Comparison of ENCODE assay signal across 22 mouse cellular contexts in genomic region chr10:86952696-86953095, GRCm38 (mm10). TPM values are rescaled to one million over a fixed set of nuclear protein-coding genes. Genes with fewer than 3 reads are reported as not detected.
A peak's percentile ranks its signal among the peaks of the same experiment; 100 is the strongest.
DNase-seq lines count a peak whose midpoint lies in the region; ATAC-seq and TF ChIP-seq lines count a peak whose summit lies in the region.
"Had no signal": no experiment of that assay in that cellular context is flagged by ENCODE, and none has a peak within 500 bp of the region (broad histone marks: within the 10 kb centered on the region; RNA-seq: fewer than 3 reads in every experiment).

No protein-coding gene starts in this region.

- H3K79me2 ChIP-seq in MEL (ENCODE audit: control insufficient read depth, insufficient read depth, low read length, poor library complexity) = no peaks in the 10 kb centered on the region

- no peak for TF ChIP-seq POLR2A in MEL (IDR thresholded peaks at IDR 0.05; ENCODE audit: control insufficient read depth in 1 of 2, insufficient read depth in 1 of 2, low read depth in 1 of 2, low read length in 2 of 2, poor library complexity in 1 of 2)

- H3K4me3 ChIP-seq in heart, embryonic 10.5 days = no peak overlapping the region
- no peak overlapping the region for H3K4me3 ChIP-seq in liver, postnatal 0 days (ENCODE audit: low read depth, low read length)
- H3K4me3 ChIP-seq in MEL (ENCODE audit: control insufficient read depth in 1 of 2, insufficient read depth in 1 of 2, low read depth in 2 of 2, low read length in 2 of 2) = no peak overlapping the region
- H3K4me3 ChIP-seq: embryonic facial prominence, embryonic 12.5 days; lung, embryonic 15.5 days; myocyte; neural tube, embryonic 13.5 days had no signal

- no peak overlapping the region for H3K9ac ChIP-seq in liver, postnatal 0 days (replicated peaks)
- no peak overlapping the region for H3K9ac ChIP-seq in MEL (ENCODE audit: control insufficient read depth, low read depth, low read length, poor library complexity, severe bottlenecking)
- H3K9ac ChIP-seq: embryonic facial prominence, embryonic 12.5 days; lung, embryonic 15.5 days; neural tube, embryonic 13.5 days had no signal

- no peak overlapping the region for H3K4me2 ChIP-seq in liver, postnatal 0 days (ENCODE audit: low read depth, low read length)
- H3K4me2 ChIP-seq: embryonic facial prominence, embryonic 12.5 days; liver, embryonic 11.5 days; lung, embryonic 15.5 days; neural tube, embryonic 13.5 days had no signal

- no peak overlapping the region for H3K27ac ChIP-seq in heart, embryonic 10.5 days
- H3K27ac ChIP-seq in liver, postnatal 0 days (ENCODE audit: low read depth) = no peak overlapping the region
- no peak overlapping the region for H3K27ac ChIP-seq in MEL (ENCODE audit: control insufficient read depth, low read depth, low read length)
- H3K27ac ChIP-seq: embryonic facial prominence, embryonic 12.5 days; lung, embryonic 15.5 days; neural tube, embryonic 13.5 days had no signal

- TF ChIP-seq RAD21 in MEL (IDR thresholded peaks at IDR 0.05; ENCODE audit: low read depth, low read length) = peak; percentile 4; the same call in 1 of the 2 replicates

- H3K9me3 ChIP-seq in heart, embryonic 10.5 days = no peaks in the 10 kb centered on the region
- H3K9me3 ChIP-seq in liver, postnatal 0 days (ENCODE audit: low read length) = no peaks in the 10 kb centered on the region
- no peaks in the 10 kb centered on the region for H3K9me3 ChIP-seq in MEL (replicated peaks; ENCODE audit: insufficient read depth, low read length)
- H3K9me3 ChIP-seq: embryonic facial prominence, embryonic 12.5 days; lung, embryonic 15.5 days; neural tube, embryonic 13.5 days had no signal

- peaks cover 6% of the 10 kb centered on the region for H3K27me3 ChIP-seq in heart, embryonic 10.5 days (ENCODE audit: insufficient read depth, poor library complexity, severe bottlenecking)
- H3K27me3 ChIP-seq in liver, postnatal 0 days (ENCODE audit: insufficient read depth, low read length) = no peaks in the 10 kb centered on the region
- no peaks in the 10 kb centered on the region for H3K27me3 ChIP-seq in MEL (ENCODE audit: control insufficient read depth in 1 of 2, insufficient read depth in 2 of 2, low read length in 2 of 2)
- H3K27me3 ChIP-seq: embryonic facial prominence, embryonic 12.5 days; lung, embryonic 15.5 days; neural tube, embryonic 13.5 days had no signal

- H3K4me1 ChIP-seq in heart, embryonic 10.5 days = no peaks in the 10 kb centered on the region
- no peaks in the 10 kb centered on the region for H3K4me1 ChIP-seq in liver, postnatal 0 days (ENCODE audit: insufficient read depth)
- H3K4me1 ChIP-seq in MEL (ENCODE audit: control insufficient read depth in 1 of 2, insufficient read depth in 2 of 2, low read length in 2 of 2) = peaks cover 17 to 20% of the 10 kb centered on the region in 2 experiments
- H3K4me1 ChIP-seq: embryonic facial prominence, embryonic 12.5 days; lung, embryonic 15.5 days; neural tube, embryonic 13.5 days had no signal

- 64% methylated on average over 1 of the region's 1 CpGs for WGBS in heart, embryonic 10.5 days
- 57% methylated on average over 1 of the region's 1 CpGs for WGBS in liver, postnatal 0 days (ENCODE audit: insufficient replicate concordance)

- TF ChIP-seq CTCF in liver, postnatal 0 days (IDR thresholded peaks at IDR 0.05; ENCODE audit: low read depth) = peak; percentile 32; the same call in 1 of the 2 replicates
- TF ChIP-seq CTCF in MEL (IDR thresholded peaks at IDR 0.05 in 2 of 3, conservative IDR thresholded peaks at IDR 0.05 in 1 of 3; ENCODE audit: control insufficient read depth in 1 of 3, insufficient read depth in 1 of 3, low read depth in 2 of 3, low read length in 3 of 3, poor library complexity in 1 of 3, severe bottlenecking in 1 of 3) = peak in 2 of 3 experiments; percentile 16 to 23; a peak in 2 of 6 replicates

- peak; percentile 45 for DNase-seq in heart, embryonic 10.5 days (ENCODE audit: low spot score)
- DNase-seq in heart, postnatal 4 days = no peak
- DNase-seq in liver, postnatal 0 days = no peak
- DNase-seq in liver = no peak
- peak; percentile 41 for DNase-seq in MEL (ENCODE audit: low read depth, low spot score)
- no peak for DNase-seq in T-cell, adult 2 months (ENCODE audit: low spot score)
- no peak for DNase-seq in thymus, postnatal 0 days (ENCODE audit: low spot score)
- DNase-seq: adrenal gland, adult 8-10 months; cerebellum, adult 18-20 months; cerebellum, postnatal 25 days; kidney, adult 18-20 months; lung, postnatal 4 days; midbrain, embryonic 14.5 days; right cerebral cortex, postnatal 4 days had no signal

- no peak for TF ChIP-seq EP300 in liver, postnatal 0 days (IDR thresholded peaks at IDR 0.05; ENCODE audit: low read depth)
- no peak for TF ChIP-seq EP300 in MEL (IDR thresholded peaks at IDR 0.05; ENCODE audit: low read depth in 1 of 2, low read length in 2 of 2)

- no peak for ATAC-seq in liver, postnatal 0 days
- ATAC-seq: activated CD4-positive, CD25-positive, alpha-beta regulatory T cell, adult 4 months had no signal

- no peaks in the 10 kb centered on the region for H3K36me3 ChIP-seq in heart, embryonic 10.5 days
- H3K36me3 ChIP-seq in liver, postnatal 0 days (replicated peaks; ENCODE audit: insufficient read depth, low read length) = no peaks in the 10 kb centered on the region
- H3K36me3 ChIP-seq in MEL (ENCODE audit: control insufficient read depth in 1 of 2, insufficient read depth in 2 of 2, low read length in 2 of 2) = peaks cover 0 to 27% of the 10 kb centered on the region in 2 experiments; a peak in 2 of 4 replicates
- H3K36me3 ChIP-seq: embryonic facial prominence, embryonic 12.5 days; lung, embryonic 15.5 days; neural tube, embryonic 13.5 days had no signal

TF ChIP-seq in MEL, 35 proteins besides CTCF, POLR2A, EP300 and RAD21:
- TF ChIP-seq MYB (IDR thresholded peaks at IDR 0.05; ENCODE audit: low read depth, low read length) (no peak), USF1 (IDR thresholded peaks at IDR 0.05; ENCODE audit: low read depth, low read length) (no peak), ZMIZ1 (IDR thresholded peaks at IDR 0.05; ENCODE audit: low read depth, low read length) (no peak), ELF1 (IDR thresholded peaks at IDR 0.05; ENCODE audit: low read depth, low read length) (no peak), ETS1 (IDR thresholded peaks at IDR 0.05; ENCODE audit: low read depth, low read length) (no peak), NRF1 (IDR thresholded peaks at IDR 0.05; ENCODE audit: insufficient read depth, low read depth, low read length, poor library complexity, severe bottlenecking) (no peak), UBTF (IDR thresholded peaks at IDR 0.05; ENCODE audit: borderline replicate concordance, insufficient read depth, low read depth, low read length) (no peak)

RNA-seq across cellular contexts. Expression of gene Stab2, which starts 55.1 kb away (rescaled TPM):
- 0.71 and 4.0 TPM in 2 replicates for polyA plus RNA-seq in heart, embryonic 10.5 days (2016; fragmentation: Nextera tagmentation; extraction: Ambion mirVana)
- under 1 TPM; 0.12 to 0.25 TPM for total RNA-seq in heart, postnatal 4 days (2021)
- 38.8 and 45.0 TPM in 2 replicates for polyA plus RNA-seq in liver, postnatal 0 days (2015; fragmentation: Nextera tagmentation; extraction: Ambion mirVana)
- total RNA-seq in MEL (2012; rRNA removed) = 0.73 and 1.4 TPM in 2 replicates
- polyA plus RNA-seq in MEL (2012; ENCODE audit: insufficient read depth in 1 of 2, insufficient read length in 2 of 2, low read depth in 1 of 2, low replicate concordance in 2 of 2, missing spikeins in 1 of 2) = 1 to 10 TPM in 1 of 2 experiments, not detected in 1; 5.1 TPM
- polyA plus RNA-seq in thymus, postnatal 0 days (2015; fragmentation: Nextera tagmentation; extraction: Ambion mirVana) = 0.59 and 0.67 TPM in 2 replicates
- total RNA-seq: megakaryocyte-erythroid progenitor cell, adult 5-6 weeks had no signal
- polyA plus RNA-seq: activated CD4-positive, CD25-positive, alpha-beta regulatory T cell, adult 4 months; forebrain, embryonic 11.5 days had no signal

Comparison
In these comparisons a context has a peak if more than half of its experiments do, and no peak if none do; other contexts are left out.
1. DNase-seq: peak in heart, embryonic 10.5 days (single experiment) and MEL (single experiment); none in heart, postnatal 4 days (single experiment), liver, postnatal 0 days (single experiment), liver (single experiment), T-cell, adult 2 months (single experiment) and thymus, postnatal 0 days (single experiment).